Mouse (Mus musculus) ES-E14 (cell line): ENCODE data around the gene Hivep3. TPM values are rescaled to one million over a fixed set of nuclear protein-coding genes. Genes with fewer than 3 reads are reported as not detected.

Source experiments
- DNase-seq: peaks from one replicate; pipeline ENCODE4 v3.0.0-alpha.2; 2013; ENCODE audit warnings: low read depth, low spot score
- H3K27ac ChIP-seq: 2 replicates; pipeline ENCODE4 v1.5.1; 2012; ENCODE audit warnings: low read depth, mild to moderate bottlenecking, low read length, moderate library complexity, mixed read lengths; ENCODE audit not compliant: poor library complexity, insufficient read depth, severe bottlenecking
- H3K36me3 ChIP-seq: 2 replicates; pipeline ENCODE4 v1.6.1; 2012; ENCODE audit warnings: mild to moderate bottlenecking, low read length, moderate library complexity, mixed read lengths; ENCODE audit not compliant: control insufficient read depth, poor library complexity, insufficient read depth, severe bottlenecking
- H3K4me1 ChIP-seq, 2 experiments: fragments of 150-350 bp in 1 of 2; sonication (generic) in 1 of 2; 2 replicates each; pipeline ENCODE4 v1.6.1; 2012; ENCODE audit warnings: low read length in 2 of 2, mild to moderate bottlenecking in 1 of 2, mixed read lengths in 1 of 2; ENCODE audit not compliant: control insufficient read depth in 2 of 2, insufficient read depth in 2 of 2, poor library complexity in 1 of 2
- H3K4me3 ChIP-seq, 2 experiments: fragments of 150-350 bp in 1 of 2; sonication (generic) in 1 of 2; 2 replicates each; pipeline ENCODE4 v1.5.1; 2012; ENCODE audit warnings: low read length in 2 of 2, low read depth in 1 of 2, mild to moderate bottlenecking in 1 of 2, mixed read lengths in 1 of 2; ENCODE audit not compliant: insufficient read depth in 1 of 2, poor library complexity in 1 of 2, severe bottlenecking in 1 of 2
- H3K9ac ChIP-seq: 2 replicates; pipeline ENCODE4 v1.6.1; 2012; ENCODE audit warnings: low read depth, mild to moderate bottlenecking, low read length, mixed read lengths; ENCODE audit not compliant: poor library complexity, insufficient read depth, severe bottlenecking
- H3K9me3 ChIP-seq: fragments of 150-350 bp; sonication (generic); 2 replicates; pipeline ENCODE4 v1.6.1; 2012; ENCODE audit warnings: low read depth, mild to moderate bottlenecking, low read length; ENCODE audit not compliant: control insufficient read depth, insufficient read depth
- CHD2 ChIP-seq: IDR thresholded peaks from 2 replicates; pipeline ENCODE4 v1.6.1; 2014; ENCODE audit warnings: mild to moderate bottlenecking, low read depth, low read length, inconsistent platforms
- HCFC1 ChIP-seq: IDR thresholded peaks from 2 replicates; pipeline ENCODE4 v1.6.1; 2012; ENCODE audit warnings: low read length, inconsistent platforms, borderline replicate concordance; ENCODE audit not compliant: insufficient read depth
- MAFK ChIP-seq: IDR thresholded peaks from 2 replicates; pipeline ENCODE4 v1.6.1; 2014; ENCODE audit warnings: mild to moderate bottlenecking, low read depth, low read length, inconsistent platforms; ENCODE audit not compliant: insufficient read depth
- ZC3H11A ChIP-seq: IDR thresholded peaks from 2 replicates; pipeline ENCODE4 v1.6.1; 2012; ENCODE audit warnings: low read depth, mild to moderate bottlenecking, inconsistent platforms, low read length, borderline replicate concordance
- ZNF384 ChIP-seq: IDR thresholded peaks from 2 replicates; pipeline ENCODE4 v1.6.1; 2012; ENCODE audit warnings: low read depth, low read length, inconsistent platforms
- in situ Hi-C, 2 experiments: fragments of 600-800 bp; cut with MboI; formaldehyde crosslinking; loops; one replicate each; pipeline ENCODE4 v1.15.1; 2025; ENCODE audit warnings: low sequenced_read_pairs in 2 of 2, inconsistent platforms in 1 of 2; ENCODE audit not compliant: unreplicated experiment in 2 of 2
- total RNA-seq: library from RNA; depleted of rRNA; stranded (reverse); fragments of 300-350 nt; gene quantifications from 2 replicates; pipeline ENCODE4 v1.2.3, GENCODE M21; 2012

The Hivep3 gene
- total RNA-seq, 1 experiment = 1.4 TPM

- no peak for DNase-seq
- in situ Hi-C loops = no loop called here
- Histone ChIP-seq H3K4me1 (no peaks in the 10 kb centered on the region), H3K36me3 (no peaks in the 10 kb centered on the region), H3K27ac (no peak overlapping the region), H3K9ac (no peak overlapping the region), H3K4me3 (no peak overlapping the region), H3K9me3 (no peaks in the 10 kb centered on the region)
- TF ChIP-seq CHD2 = no peak
- no peak for TF ChIP-seq HCFC1
- no peak for TF ChIP-seq ZC3H11A
- TF ChIP-seq MAFK = no peak
- no peak for TF ChIP-seq ZNF384
Observed at GRCm38 (mm10) chr4:120045131-120045537, 311.6 kb downstream of the Hivep3 start.

GRCm38 (mm10) chr4:120045871-120046270 lies 312.3 kb downstream of the Hivep3 start:
- Histone ChIP-seq H3K4me3 (no peak overlapping the region), H3K9me3 (no peaks in the 10 kb centered on the region), H3K9ac (no peak overlapping the region), H3K36me3 (no peaks in the 10 kb centered on the region), H3K4me1 (no peaks in the 10 kb centered on the region), H3K27ac (no peak overlapping the region)
- DNase-seq = no peak
- in situ Hi-C loops = no loop called here
- no peak for TF ChIP-seq MAFK
- TF ChIP-seq ZNF384 = no peak
- TF ChIP-seq ZC3H11A = no peak
- TF ChIP-seq HCFC1 = no peak
- no peak for TF ChIP-seq CHD2

GRCm38 (mm10) chr4:120047060-120047459 lies 313.5 kb downstream of the Hivep3 start:
- no peaks in the 10 kb centered on the region for H3K36me3 ChIP-seq
- no peaks in the 10 kb centered on the region for H3K4me1 ChIP-seq
- no peaks in the 10 kb centered on the region for H3K9me3 ChIP-seq
- in situ Hi-C loops = no loop called here
- no peak for DNase-seq
- no peak overlapping the region for H3K4me3 ChIP-seq
- H3K9ac ChIP-seq = no peak overlapping the region
- no peak for TF ChIP-seq HCFC1
- TF ChIP-seq ZNF384 = no peak
- TF ChIP-seq CHD2 = no peak
- TF ChIP-seq ZC3H11A = no peak
- no peak for TF ChIP-seq MAFK
- no peak overlapping the region for H3K27ac ChIP-seq

- no peak overlapping the region for H3K4me3 ChIP-seq
- in situ Hi-C loops = no loop called here
- DNase-seq = no peak
- H3K27ac ChIP-seq = no peak overlapping the region
- TF ChIP-seq MAFK (no peak), ZNF384 (no peak), ZC3H11A (no peak), CHD2 (no peak), HCFC1 (no peak)
- no peak overlapping the region for H3K9ac ChIP-seq
- H3K36me3 ChIP-seq = no peaks in the 10 kb centered on the region
- no peaks in the 10 kb centered on the region for H3K9me3 ChIP-seq
- H3K4me1 ChIP-seq = no peaks in the 10 kb centered on the region
Observed at GRCm38 (mm10) chr4:120048274-120048673, 314.7 kb downstream of the Hivep3 start.

GRCm38 (mm10) chr4:120049857-120050256 lies 316.3 kb downstream of the Hivep3 start:
- no peak overlapping the region for H3K4me3 ChIP-seq
- H3K27ac ChIP-seq = no peak overlapping the region
- H3K9me3 ChIP-seq = no peaks in the 10 kb centered on the region
- no peak for DNase-seq
- no peak overlapping the region for H3K9ac ChIP-seq
- in situ Hi-C loops = no loop called here
- H3K4me1 ChIP-seq = no peaks in the 10 kb centered on the region
- H3K36me3 ChIP-seq = no peaks in the 10 kb centered on the region
- TF ChIP-seq MAFK (no peak), CHD2 (no peak), ZC3H11A (no peak), ZNF384 (no peak), HCFC1 (no peak)
